In the genomic region with DNA sequence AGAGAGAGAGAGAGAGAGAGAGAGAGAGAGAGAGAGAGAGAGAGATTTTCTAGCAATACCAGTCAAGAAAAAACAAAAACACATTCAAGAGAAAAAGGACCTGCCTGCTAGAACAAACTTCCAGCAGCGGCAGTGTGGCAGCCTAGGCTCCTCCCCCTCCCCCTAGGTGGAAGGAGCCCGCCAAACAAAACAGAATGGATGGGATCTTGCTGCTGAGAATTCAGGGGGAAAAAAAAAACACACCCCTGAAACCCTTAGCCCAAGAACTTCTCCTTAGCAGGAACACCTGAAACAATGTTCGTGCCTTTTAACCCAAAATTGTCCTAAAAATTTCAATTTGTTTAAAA, we compare ENCODE assay signal across 9 mouse cellular contexts. TPM values are rescaled to one million over a fixed set of nuclear protein-coding genes. Genes with fewer than 3 reads are reported as not detected.
A peak's percentile ranks its signal among the peaks of the same experiment; 100 is the strongest.
DNase-seq lines count a peak whose midpoint lies in the region; ATAC-seq and TF ChIP-seq lines count a peak whose summit lies in the region.
"Had no signal": no experiment of that assay in that cellular context is flagged by ENCODE, and none has a peak within 500 bp of the region (broad histone marks: within the 10 kb centered on the region; RNA-seq: fewer than 3 reads in every experiment).

No protein-coding gene starts in this region.

- H3K36me3 ChIP-seq in hindbrain, postnatal 0 days (ENCODE audit: insufficient read depth, low read length) = no peaks in the 10 kb centered on the region
- H3K36me3 ChIP-seq in midbrain, embryonic 16.5 days (ENCODE audit: control insufficient read depth, insufficient read depth, low read length) = no peaks in the 10 kb centered on the region

- WGBS in hindbrain, postnatal 0 days = 9% methylated on average over 3 of the region's 3 CpGs
- WGBS in midbrain, embryonic 16.5 days = 2% methylated on average over 3 of the region's 3 CpGs

- no peaks in the 10 kb centered on the region for H3K9me3 ChIP-seq in hindbrain, postnatal 0 days (ENCODE audit: low read length)
- H3K9me3 ChIP-seq in midbrain, embryonic 16.5 days (replicated peaks; ENCODE audit: control insufficient read depth, low read length, poor library complexity, severe bottlenecking) = no peaks in the 10 kb centered on the region

- intact Hi-C loops in heart, postnatal 25 days (cut with DNase I) = no loop called here

- no peaks in the 10 kb centered on the region for H3K27me3 ChIP-seq in hindbrain, postnatal 0 days (ENCODE audit: insufficient read depth, low read length)
- no peaks in the 10 kb centered on the region for H3K27me3 ChIP-seq in midbrain, embryonic 16.5 days (ENCODE audit: control insufficient read depth, insufficient read depth, low read depth, low read length)

- H3K4me1 ChIP-seq in hindbrain, postnatal 0 days (ENCODE audit: insufficient read depth, low read length) = no peaks in the 10 kb centered on the region
- H3K4me1 ChIP-seq in midbrain, embryonic 16.5 days (ENCODE audit: control insufficient read depth, insufficient read depth, low read length) = peaks cover 7% of the 10 kb centered on the region

- ATAC-seq in hindbrain, postnatal 0 days = no peak
- ATAC-seq in midbrain, embryonic 16.5 days = no peak
- no peak for ATAC-seq in activated CD4-positive, CD25-positive, alpha-beta regulatory T cell, adult 4 months

- H3K4me3 ChIP-seq in hindbrain, postnatal 0 days (ENCODE audit: low read length) = 0 out of 2 replicates have a peak overlapping the region, but pooled peaks have one; percentile 9
- H3K4me3 ChIP-seq in midbrain, embryonic 16.5 days (ENCODE audit: low read depth, low read length) = peak overlapping the region; percentile 30

- peak overlapping the region; percentile 52 for H3K4me2 ChIP-seq in hindbrain, postnatal 0 days (ENCODE audit: low read depth, low read length)
- H3K4me2 ChIP-seq in midbrain, embryonic 16.5 days (ENCODE audit: low read length) = peak overlapping the region; percentile 56

- peak; percentile 15 for DNase-seq in heart, postnatal 4 days
- DNase-seq in heart, postnatal 25 days (ENCODE audit: low spot score) = no peak
- peak; percentile 78 for DNase-seq in embryo, embryonic 11 days
- peak; percentile 53 for DNase-seq in hindbrain, postnatal 0 days (ENCODE audit: low spot score)
- no peak for DNase-seq in right cerebral cortex, adult 2 months (ENCODE audit: low spot score in 2 of 2)
- DNase-seq in T-cell, adult 2 months (ENCODE audit: low spot score) = no peak

- H3K9ac ChIP-seq in hindbrain, postnatal 0 days (replicated peaks; ENCODE audit: low read length) = 0 out of 2 replicates have a peak overlapping the region, but pooled peaks have one; percentile 6
- peak overlapping the region; percentile 49; the same call in 1 of the 2 replicates for H3K9ac ChIP-seq in midbrain, embryonic 16.5 days (ENCODE audit: low read depth, low read length)

- no peak overlapping the region for H3K27ac ChIP-seq in hindbrain, postnatal 0 days
- H3K27ac ChIP-seq in midbrain, embryonic 16.5 days (ENCODE audit: low read length) = no peak overlapping the region
- H3K27ac ChIP-seq: macrophage had no signal

- TF ChIP-seq CTCF in hindbrain, postnatal 0 days (IDR thresholded peaks at IDR 0.05; ENCODE audit: low read depth) = no peak

RNA-seq across cellular contexts. Expression of a gene that starts 17.6 kb away (rescaled TPM):
- total RNA-seq in heart, postnatal 4 days (2021) = under 1 TPM; 0.19 to 0.25 TPM
- total RNA-seq in heart, postnatal 25 days (2021) = under 1 TPM; 0.31 to 0.75 TPM
- total RNA-seq in hindbrain, postnatal 0 days (2014; rRNA removed) = 0.11 and 1.8 TPM in 2 replicates
- polyA plus RNA-seq in hindbrain, postnatal 0 days (2015; fragmentation: Nextera tagmentation; extraction: Ambion mirVana) = 0.08 and 0.09 TPM in 2 replicates
- polyA plus RNA-seq in midbrain, embryonic 16.5 days (2015; fragmentation: Nextera tagmentation; extraction: Ambion mirVana) = 0.09 TPM in 1 of 2 replicates, not detected in the other
- 10 to 100 TPM; 16.1 to 17.1 TPM for polyA plus RNA-seq in activated CD4-positive, CD25-positive, alpha-beta regulatory T cell, adult 4 months (2017; shearing (Covaris generic))

RNA-seq across cellular contexts. Expression of a gene that starts 17.6 kb away (rescaled TPM):
- total RNA-seq in heart, postnatal 4 days (2021) = under 1 TPM; 0.41 to 0.45 TPM
- under 1 TPM in 1 of 2 experiments, not detected in 1; 0.28 TPM for total RNA-seq in heart, postnatal 25 days (2021)
- total RNA-seq in hindbrain, postnatal 0 days (2014; rRNA removed) = not detected in 2 replicates
- 0.19 and 0.66 TPM in 2 replicates for polyA plus RNA-seq in hindbrain, postnatal 0 days (2015; fragmentation: Nextera tagmentation; extraction: Ambion mirVana)
- 0.38 TPM in 1 of 2 replicates, not detected in the other for polyA plus RNA-seq in midbrain, embryonic 16.5 days (2015; fragmentation: Nextera tagmentation; extraction: Ambion mirVana)
- under 1 TPM in 1 of 2 experiments, not detected in 1; 0.37 TPM for polyA plus RNA-seq in activated CD4-positive, CD25-positive, alpha-beta regulatory T cell, adult 4 months (2017; shearing (Covaris generic))

RNA-seq across cellular contexts. Expression of a gene that starts 34.1 kb away (rescaled TPM):
- total RNA-seq in heart, postnatal 4 days (2021) = under 1 TPM in 1 of 2 experiments, not detected in 1; 0.29 TPM
- total RNA-seq in heart, postnatal 25 days (2021) = not detected
- not detected in 2 replicates for total RNA-seq in hindbrain, postnatal 0 days (2014; rRNA removed)
- not detected in 2 replicates for polyA plus RNA-seq in hindbrain, postnatal 0 days (2015; fragmentation: Nextera tagmentation; extraction: Ambion mirVana)
- not detected in 2 replicates for polyA plus RNA-seq in midbrain, embryonic 16.5 days (2015; fragmentation: Nextera tagmentation; extraction: Ambion mirVana)
- polyA plus RNA-seq in activated CD4-positive, CD25-positive, alpha-beta regulatory T cell, adult 4 months (2017; shearing (Covaris generic)) = not detected

RNA-seq across cellular contexts. Expression of a gene that starts 34.2 kb away (rescaled TPM):
- under 1 TPM; 0.10 to 0.25 TPM for total RNA-seq in heart, postnatal 4 days (2021)
- under 1 TPM; 0.08 to 0.20 TPM for total RNA-seq in heart, postnatal 25 days (2021)
- 0.05 TPM in 1 of 2 replicates, not detected in the other for total RNA-seq in hindbrain, postnatal 0 days (2014; rRNA removed)
- not detected in 2 replicates for polyA plus RNA-seq in hindbrain, postnatal 0 days (2015; fragmentation: Nextera tagmentation; extraction: Ambion mirVana)
- 0.14 TPM in 1 of 2 replicates, not detected in the other for polyA plus RNA-seq in midbrain, embryonic 16.5 days (2015; fragmentation: Nextera tagmentation; extraction: Ambion mirVana)
- polyA plus RNA-seq in activated CD4-positive, CD25-positive, alpha-beta regulatory T cell, adult 4 months (2017; shearing (Covaris generic)) = 1 to 10 TPM in 1 of 2 experiments, under 1 TPM in 1; 0.60 to 1.2 TPM

RNA-seq across cellular contexts. Expression of a gene that starts 49.1 kb away (rescaled TPM):
- under 1 TPM in 1 of 2 experiments, not detected in 1; 0.09 TPM for total RNA-seq in heart, postnatal 4 days (2021)
- total RNA-seq in heart, postnatal 25 days (2021) = not detected
- not detected in 2 replicates for total RNA-seq in hindbrain, postnatal 0 days (2014; rRNA removed)
- polyA plus RNA-seq in hindbrain, postnatal 0 days (2015; fragmentation: Nextera tagmentation; extraction: Ambion mirVana) = 0.09 TPM in 1 of 2 replicates, not detected in the other
- not detected in 2 replicates for polyA plus RNA-seq in midbrain, embryonic 16.5 days (2015; fragmentation: Nextera tagmentation; extraction: Ambion mirVana)
- polyA plus RNA-seq in activated CD4-positive, CD25-positive, alpha-beta regulatory T cell, adult 4 months (2017; shearing (Covaris generic)) = not detected

Comparison
In these comparisons a context has a peak if more than half of its experiments do, and no peak if none do; other contexts are left out.
1. DNase-seq: peak in heart, postnatal 4 days (single experiment), embryo, embryonic 11 days (single experiment) and hindbrain, postnatal 0 days (single experiment); none in heart, postnatal 25 days (single experiment), right cerebral cortex, adult 2 months (0 of 2) and T-cell, adult 2 months (single experiment).